Mouse (Mus musculus) heart, adult 18-20 months (tissue): ENCODE measurements around the gene Ccnyl1. TPM values are rescaled to one million over a fixed set of nuclear protein-coding genes. Genes with fewer than 3 reads are reported as not detected.

ENCODE experiments used
- DNase-seq, 2 experiments: peaks; one replicate each; pipeline ENCODE4 v3.0.0; 2021 to 2022; ENCODE audit warnings: mixed read lengths in 1 of 2
- total RNA-seq, 2 experiments: library from RNA; stranded (reverse); gene quantifications; 2 replicates each; pipeline ENCODE4 v1.2.3; 2021

Gene Ccnyl1
- total RNA-seq, 2 experiments from 2014 or later = 12.3 to 12.9 TPM

DNA sequence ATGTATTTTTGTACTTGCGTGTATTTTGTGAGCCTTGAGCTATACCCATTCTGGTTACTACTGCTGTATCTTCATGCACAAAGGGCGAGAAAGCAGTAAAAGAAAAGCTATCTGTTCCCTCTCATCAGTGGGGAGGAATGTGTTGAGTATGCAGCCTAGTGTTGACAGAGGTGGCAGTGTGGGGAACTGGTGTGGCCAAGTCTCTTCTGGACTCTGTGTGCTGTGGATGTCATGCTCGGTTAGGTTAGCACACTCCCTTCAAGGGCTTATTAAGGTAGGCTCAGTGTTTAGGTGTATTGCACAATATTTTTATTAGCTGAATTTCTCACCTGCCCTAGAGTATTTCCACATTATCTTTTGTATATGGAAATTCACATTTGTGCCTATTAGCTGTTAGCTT is 11.5 kb downstream of the Ccnyl1 start:
- DNase-seq = no peak

GRCm38 (mm10) chr1:64705230-64705629 is 15.0 kb downstream of the Ccnyl1 start:
- peak; percentile 69 to 86 for DNase-seq

GRCm38 (mm10) chr1:64706610-64707009 is 16.4 kb downstream of the Ccnyl1 start:
- no peak for DNase-seq

- peak in 1 of 2 experiments; percentile 34 for DNase-seq
Measured at GRCm38 (mm10) chr1:64709891-64710290, 19.6 kb downstream of the Ccnyl1 start.

GRCm38 (mm10) chr1:64712006-64712760 is 21.9 kb downstream of the Ccnyl1 start:
- no peak for DNase-seq

- peak in 1 of 2 experiments; percentile 22 for DNase-seq
Measured at GRCm38 (mm10) chr1:64715458-64715857, 25.2 kb downstream of the Ccnyl1 start.

- DNase-seq = peak; percentile 16 to 38
Measured at GRCm38 (mm10) chr1:64716589-64717304, 26.5 kb downstream of the Ccnyl1 start.

DNA sequence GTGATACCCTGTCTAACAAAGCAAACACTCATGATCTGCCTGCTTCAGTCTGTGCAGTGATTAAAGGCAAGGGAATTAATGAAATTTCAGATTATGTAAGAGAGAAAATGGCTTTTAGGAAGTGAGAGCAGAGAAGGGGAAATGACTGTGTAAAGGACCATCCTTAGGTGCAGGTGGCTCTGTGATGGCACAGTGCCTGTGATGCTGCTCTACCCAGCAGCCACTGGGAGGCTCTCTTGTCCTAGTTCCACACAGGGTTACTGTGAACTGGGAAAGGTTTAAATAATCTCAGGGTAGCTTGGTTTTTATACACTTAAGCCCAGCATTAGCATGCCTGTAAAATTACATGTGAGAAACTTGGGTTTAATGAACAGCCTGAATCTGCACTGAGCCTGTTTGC is 27.2 kb downstream of the Ccnyl1 start:
- DNase-seq = peak; percentile 63 to 72

GRCm38 (mm10) chr1:64721034-64721587 is 30.9 kb downstream of the Ccnyl1 start:
- no peak for DNase-seq

DNA sequence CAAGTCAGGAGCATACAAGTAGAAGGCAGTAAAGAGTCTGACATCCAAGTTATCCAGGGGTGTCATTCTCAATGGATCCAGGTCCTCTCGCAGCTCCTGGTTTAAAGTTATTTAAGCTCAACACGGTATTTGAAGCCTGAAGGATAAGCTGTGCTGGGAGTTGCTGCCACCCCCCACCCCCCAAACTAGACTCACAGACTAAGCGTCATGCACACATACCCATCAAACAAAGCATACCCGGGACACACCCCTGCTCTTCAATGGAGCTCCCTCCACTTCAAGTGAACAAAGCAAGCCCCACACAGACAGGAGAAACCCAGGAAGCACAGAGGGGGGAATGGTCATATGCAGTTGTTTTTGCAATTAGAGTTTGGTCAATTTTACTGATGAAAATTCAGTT is 39.8 kb downstream of the Ccnyl1 start:
- no peak for DNase-seq

DNA sequence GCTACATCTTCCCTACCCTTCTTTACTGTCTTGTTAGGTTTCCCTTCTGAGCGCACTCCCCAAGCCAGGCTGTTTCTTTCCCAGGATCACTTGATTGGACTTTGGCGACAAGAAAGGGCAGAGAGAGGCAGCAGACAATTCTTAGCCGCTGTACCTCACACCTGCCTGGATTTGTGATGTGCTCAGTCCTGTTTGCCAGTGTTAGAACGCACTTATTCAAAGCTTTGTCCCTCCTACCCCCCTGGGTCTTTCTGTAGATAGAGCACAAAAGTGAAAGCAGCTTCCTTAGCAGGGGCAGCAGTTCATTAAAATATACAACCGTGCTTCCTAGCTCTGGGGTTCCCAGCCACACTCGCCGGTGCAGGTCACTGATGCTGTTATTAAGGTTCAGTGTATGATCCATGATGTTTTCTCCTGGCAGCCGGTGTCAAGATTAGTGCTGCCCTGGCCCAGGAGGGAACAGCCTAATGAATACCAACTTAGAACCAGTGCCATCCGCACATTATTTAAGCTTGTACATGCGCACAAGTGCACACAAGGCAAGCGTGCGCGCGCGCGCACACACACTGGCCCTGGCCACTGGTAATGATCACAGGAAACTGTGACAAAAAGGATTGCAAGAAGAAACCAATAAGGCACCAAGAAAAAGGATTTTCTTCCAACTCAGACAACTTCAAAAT is 41.2 kb downstream of the Ccnyl1 start:
- DNase-seq = no peak

GRCm38 (mm10) chr1:64732161-64732560 is 41.9 kb downstream of the Ccnyl1 start:
- no peak for DNase-seq

DNA sequence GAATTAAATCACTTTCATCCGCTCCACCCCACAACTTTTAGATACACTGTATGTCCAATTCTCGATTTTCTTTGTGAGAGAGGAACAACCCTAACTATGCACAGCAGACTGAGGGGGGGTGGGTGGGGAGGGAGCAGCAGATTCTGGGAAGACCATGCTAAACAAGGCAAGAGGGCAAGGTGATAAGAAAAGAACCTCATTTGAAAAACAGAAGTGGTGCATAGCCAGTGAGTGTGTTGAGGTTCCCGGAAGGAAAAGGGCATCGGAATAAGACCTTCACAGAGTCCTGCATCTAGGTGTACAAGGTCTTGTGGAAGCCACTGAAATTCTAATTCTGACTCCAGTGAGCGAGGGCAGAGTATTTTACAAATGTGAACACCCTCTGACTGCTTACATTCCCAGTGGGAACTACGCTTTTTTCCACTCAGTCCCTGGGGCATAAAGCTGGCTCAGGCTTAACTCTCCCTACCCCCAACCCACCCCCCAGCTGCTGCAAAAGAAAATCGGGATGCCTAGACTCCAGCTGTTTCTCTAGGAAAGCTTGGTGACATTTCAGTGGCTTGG is 42.5 kb downstream of the Ccnyl1 start:
- DNase-seq = no peak

DNA sequence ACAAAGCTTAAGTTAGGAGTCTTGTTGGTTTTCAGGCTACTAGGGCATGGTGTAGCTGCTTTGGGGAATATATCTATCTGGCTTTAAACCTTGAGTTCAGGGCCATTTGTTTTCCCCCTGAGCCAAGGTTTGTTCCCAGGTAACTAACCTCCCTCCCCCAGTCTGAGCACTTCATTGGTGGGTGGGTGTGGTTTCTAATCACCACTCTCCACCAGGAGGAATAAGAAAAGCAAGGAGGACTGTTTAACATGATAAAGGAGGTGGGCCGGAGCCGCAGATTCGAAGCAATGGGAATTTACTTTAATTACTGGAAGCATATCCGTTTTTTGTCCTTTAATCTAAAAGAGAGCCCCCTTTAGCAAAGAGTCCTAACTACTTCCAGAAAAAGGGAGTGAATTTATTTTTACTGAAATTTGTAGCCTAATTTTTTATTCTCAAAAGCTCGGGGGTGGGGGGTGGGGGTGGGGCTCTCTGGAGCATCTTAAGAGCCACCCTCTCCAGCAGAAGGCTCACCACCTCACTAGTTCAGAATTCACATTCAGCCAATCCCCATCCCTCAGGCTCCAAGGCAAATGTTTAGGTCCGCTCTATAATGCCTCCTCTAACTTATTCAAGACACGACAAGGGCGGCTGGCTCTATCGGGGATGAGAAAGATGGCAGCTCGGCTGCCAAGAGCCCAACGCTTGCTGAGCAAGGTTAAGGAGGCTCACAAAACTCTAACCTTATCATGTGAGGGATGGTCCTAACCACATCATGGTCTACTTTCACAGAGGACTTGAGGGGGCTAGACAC is 43.4 kb downstream of the Ccnyl1 start:
- DNase-seq = no peak

DNA sequence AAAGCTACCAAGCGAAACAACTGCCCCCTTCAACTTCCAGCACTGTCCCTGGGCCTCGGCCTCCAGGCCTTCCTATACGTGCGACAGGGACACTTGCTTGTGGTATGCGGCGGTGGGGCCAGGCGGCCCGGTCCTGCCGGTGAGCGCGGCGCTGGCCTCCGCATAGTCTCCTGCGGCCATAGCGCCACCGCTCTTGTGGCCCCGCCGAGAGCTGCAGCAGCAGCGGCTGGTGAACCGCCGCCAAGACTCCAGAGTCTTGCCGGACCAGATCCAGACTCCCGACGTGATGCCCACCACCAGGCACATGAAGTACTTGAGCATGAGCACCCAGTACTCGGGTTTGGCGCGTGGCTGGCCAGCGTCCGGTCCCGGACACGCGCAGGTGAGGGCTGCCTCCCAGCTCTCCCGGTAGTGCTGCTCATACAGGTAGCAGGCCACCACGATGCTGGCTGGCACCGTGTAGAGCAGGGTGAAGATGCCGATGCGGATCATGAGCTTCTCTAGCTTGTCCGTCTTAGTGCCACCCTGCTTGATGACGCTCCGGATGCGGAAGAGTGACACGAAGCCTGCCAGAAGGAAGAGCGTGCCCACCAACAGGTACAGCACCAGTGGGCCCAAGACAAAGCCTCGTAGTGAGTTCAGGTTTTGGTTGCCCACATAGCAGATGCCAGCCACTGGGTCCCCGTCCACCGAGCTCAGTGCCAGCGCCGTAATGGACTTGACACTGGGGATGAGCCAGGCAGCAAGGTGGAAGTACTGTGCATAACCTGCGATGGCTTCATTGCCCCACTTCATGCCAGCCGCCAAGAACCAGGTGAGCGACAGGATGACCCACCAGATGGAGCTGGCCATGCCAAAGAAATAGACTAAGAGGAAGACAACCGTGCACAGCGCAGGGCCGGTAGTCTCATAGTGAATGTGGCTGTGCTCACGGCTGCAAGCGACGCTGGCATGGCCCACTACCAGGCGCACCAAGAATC is 44.8 kb downstream of the Ccnyl1 start:
- no peak for DNase-seq

GRCm38 (mm10) chr1:64735781-64736680 is 45.8 kb downstream of the Ccnyl1 start:
- peak; percentile 38 to 55 for DNase-seq

- peak; percentile 31 to 53 for DNase-seq
Measured at GRCm38 (mm10) chr1:64736681-64737501, 46.6 kb downstream of the Ccnyl1 start.

- peak; percentile 91 to 97 for DNase-seq
Measured at GRCm38 (mm10) chr1:64737502-64738179, 47.4 kb downstream of the Ccnyl1 start, which contains the start of gene Fzd5. Gene Fzd5, minus strand, starts transcription at chr1:64737751.
